Mouse (Mus musculus) liver, embryonic 15.5 days (tissue): ENCODE measurements around the gene Efna2. TPM values are rescaled to one million over a fixed set of nuclear protein-coding genes. Genes with fewer than 3 reads are reported as not detected.

Source experiments
- ATAC-seq: fragments of 200-750 bp; cut with Nextera tagmentation; 2 replicates; pipeline ENCODE4 v1.8.0; 2017; ENCODE audit warnings: moderate number of reproducible peaks, mild to moderate bottlenecking, moderate library complexity; ENCODE audit not compliant: insufficient read depth
- H3K27ac ChIP-seq: fragments of 300-500 bp; sonication (generic); replicated peaks from 2 replicates; pipeline ENCODE4 v1.5.1; 2015; ENCODE audit warnings: mild to moderate bottlenecking, inconsistent platforms
- H3K27me3 ChIP-seq: fragments of 300-500 bp; sonication (generic); 2 replicates; pipeline ENCODE4 v1.6.1; 2015; ENCODE audit warnings: mild to moderate bottlenecking, inconsistent platforms
- H3K36me3 ChIP-seq: fragments of 300-500 bp; sonication (generic); replicated peaks from 2 replicates; pipeline ENCODE4 v1.6.1; 2015; ENCODE audit warnings: moderate library complexity, mild to moderate bottlenecking, inconsistent platforms
- H3K4me1 ChIP-seq: fragments of 300-500 bp; sonication (generic); replicated peaks from 2 replicates; pipeline ENCODE4 v1.6.1; 2015; ENCODE audit warnings: inconsistent platforms
- H3K4me2 ChIP-seq: fragments of 300-500 bp; sonication (generic); 2 replicates; pipeline ENCODE4 v1.6.1; 2015; ENCODE audit warnings: moderate library complexity, mild to moderate bottlenecking, inconsistent platforms
- H3K4me3 ChIP-seq: fragments of 300-500 bp; sonication (generic); replicated peaks from 2 replicates; pipeline ENCODE4 v1.5.1; 2015; ENCODE audit warnings: mild to moderate bottlenecking, inconsistent platforms
- H3K9ac ChIP-seq: fragments of 300-500 bp; sonication (generic); 2 replicates; pipeline ENCODE4 v1.6.1; 2015; ENCODE audit warnings: moderate library complexity, mild to moderate bottlenecking, inconsistent platforms
- H3K9me3 ChIP-seq: fragments of 300-500 bp; sonication (generic); replicated peaks from 2 replicates; pipeline ENCODE4 v1.6.1; 2016; ENCODE audit warnings: inconsistent platforms
- WGBS: fragments of 180-500 bp; shearing (Covaris S2); methylation state at CpG from one replicate; pipeline ENCODE4 v1.1.7; 2015; ENCODE audit warnings: mixed read lengths; ENCODE audit not compliant: insufficient replicate concordance; 5-methylcytosine and 5-hydroxymethylcytosine counted together
- polyA plus RNA-seq: library from polyadenylated mRNA; unstranded; fragments of >200 nt; fragmentation: Nextera tagmentation; extraction: Ambion mirVana; gene quantifications from 2 replicates; pipeline ENCODE4 v1.2.1, GENCODE M21; 2015

The Efna2 gene
- polyA plus RNA-seq, 1 experiment from 2014 or later, result 0.61 TPM

- peaks cover 53% of the 10 kb centered on the region for H3K36me3 ChIP-seq
- no peak overlapping the region for H3K4me3 ChIP-seq
- H3K27me3 ChIP-seq, result no peaks in the 10 kb centered on the region
- no peak overlapping the region for H3K4me2 ChIP-seq
- ATAC-seq, result no peak
- H3K9ac ChIP-seq, result no peak overlapping the region
- no peaks in the 10 kb centered on the region for H3K9me3 ChIP-seq
- 70% methylated on average over 15 of the region's 15 CpGs for WGBS
- H3K27ac ChIP-seq, result peak overlapping the region; percentile 85; the same call in 1 of the 2 replicates
- peaks cover 97% of the 10 kb centered on the region for H3K4me1 ChIP-seq
These were observed 21.9 kb upstream of the Efna2 start for GRCm38 (mm10) chr10:80157141-80157929.

GRCm38 (mm10) chr10:80158307-80158986, 20.8 kb upstream of the Efna2 start:
- Histone ChIP-seq H3K4me1 (peaks cover 97% of the 10 kb centered on the region), H3K9ac (peak overlapping the region; percentile 50; the same call in 1 of the 2 replicates), H3K36me3 (peaks cover 43% of the 10 kb centered on the region), H3K4me3 (peak overlapping the region; percentile 64; the same call in 1 of the 2 replicates), H3K27ac (peak overlapping the region; percentile 85), H3K9me3 (no peaks in the 10 kb centered on the region), H3K27me3 (no peaks in the 10 kb centered on the region), H3K4me2 (peak overlapping the region; percentile 97)
- no peak for ATAC-seq
- 9% methylated on average over 18 of the region's 18 CpGs for WGBS

GRCm38 (mm10) chr10:80159021-80159560, 20.2 kb upstream of the Efna2 start:
- ATAC-seq, result peak; percentile 0; the same call in 1 of the 2 replicates
- H3K27ac ChIP-seq, result peak overlapping the region; percentile 85
- no peaks in the 10 kb centered on the region for H3K9me3 ChIP-seq
- peaks cover 5% of the 10 kb centered on the region; the same call in 1 of the 2 replicates for H3K27me3 ChIP-seq
- peaks cover 96% of the 10 kb centered on the region for H3K4me1 ChIP-seq
- H3K4me3 ChIP-seq, result peak overlapping the region; percentile 64
- 20% methylated on average over 12 of the region's 12 CpGs for WGBS
- H3K9ac ChIP-seq, result peak overlapping the region; percentile 50
- H3K36me3 ChIP-seq, result peaks cover 37% of the 10 kb centered on the region
- H3K4me2 ChIP-seq, result peak overlapping the region; percentile 97

- peak overlapping the region; percentile 64 for H3K4me3 ChIP-seq
- H3K9ac ChIP-seq, result peak overlapping the region; percentile 50
- H3K4me1 ChIP-seq, result peaks cover 96% of the 10 kb centered on the region
- peak overlapping the region; percentile 94 for H3K27ac ChIP-seq
- H3K36me3 ChIP-seq, result peaks cover 30% of the 10 kb centered on the region
- peaks cover 8% of the 10 kb centered on the region; the same call in 1 of the 2 replicates for H3K27me3 ChIP-seq
- no peaks in the 10 kb centered on the region for H3K9me3 ChIP-seq
- H3K4me2 ChIP-seq, result peak overlapping the region; percentile 97
- ATAC-seq, result peak; percentile 80
- WGBS, result under 1% methylated on average over 55 of the region's 55 CpGs
These were observed 19.5 kb upstream of the Efna2 start for GRCm38 (mm10) chr10:80159561-80160454.

- peak overlapping the region; percentile 94 for H3K27ac ChIP-seq
- H3K27me3 ChIP-seq, result peaks cover 8% of the 10 kb centered on the region; the same call in 1 of the 2 replicates
- WGBS, result 1% methylated on average over 33 of the region's 33 CpGs
- H3K9me3 ChIP-seq, result no peaks in the 10 kb centered on the region
- peak overlapping the region; percentile 48 for H3K9ac ChIP-seq
- peak overlapping the region; percentile 64 for H3K4me3 ChIP-seq
- peaks cover 96% of the 10 kb centered on the region for H3K4me1 ChIP-seq
- H3K4me2 ChIP-seq, result peak overlapping the region; percentile 97
- ATAC-seq, result peak; percentile 35
- peaks cover 21% of the 10 kb centered on the region for H3K36me3 ChIP-seq
These were observed 18.6 kb upstream of the Efna2 start for GRCm38 (mm10) chr10:80160455-80161371.

- no peak for ATAC-seq
- H3K27me3 ChIP-seq, result peaks cover 8% of the 10 kb centered on the region; the same call in 1 of the 2 replicates
- H3K4me3 ChIP-seq, result peak overlapping the region; percentile 64
- peaks cover 11% of the 10 kb centered on the region for H3K36me3 ChIP-seq
- peak overlapping the region; percentile 94 for H3K27ac ChIP-seq
- 23% methylated on average over 7 of the region's 7 CpGs for WGBS
- peak overlapping the region; percentile 97 for H3K4me2 ChIP-seq
- H3K9ac ChIP-seq, result peak overlapping the region; percentile 48
- H3K4me1 ChIP-seq, result peaks cover 96% of the 10 kb centered on the region
- no peaks in the 10 kb centered on the region for H3K9me3 ChIP-seq
These were observed 17.6 kb upstream of the Efna2 start for GRCm38 (mm10) chr10:80161522-80162242.

GRCm38 (mm10) chr10:80162243-80162608, 17.1 kb upstream of the Efna2 start:
- Histone ChIP-seq H3K9ac (no peak overlapping the region), H3K27ac (peak overlapping the region; percentile 94), H3K4me3 (no peak overlapping the region), H3K9me3 (no peaks in the 10 kb centered on the region), H3K4me2 (peak overlapping the region; percentile 97), H3K36me3 (peaks cover 6% of the 10 kb centered on the region), H3K27me3 (peaks cover 8% of the 10 kb centered on the region; the same call in 1 of the 2 replicates), H3K4me1 (peaks cover 96% of the 10 kb centered on the region)
- 63% methylated on average over 3 of the region's 3 CpGs for WGBS
- ATAC-seq, result no peak

- WGBS, result 60% methylated on average over 6 of the region's 6 CpGs
- Histone ChIP-seq H3K27ac (peak overlapping the region; percentile 94), H3K9ac (no peak overlapping the region), H3K4me1 (peaks cover 92% of the 10 kb centered on the region), H3K4me3 (no peak overlapping the region), H3K4me2 (peak overlapping the region; percentile 97; the same call in 1 of the 2 replicates), H3K36me3 (no peaks in the 10 kb centered on the region), H3K9me3 (no peaks in the 10 kb centered on the region), H3K27me3 (peaks cover 8% of the 10 kb centered on the region; the same call in 1 of the 2 replicates)
- no peak for ATAC-seq
These were observed 16.5 kb upstream of the Efna2 start for GRCm38 (mm10) chr10:80162716-80163299.

- H3K4me2 ChIP-seq, result peak overlapping the region; percentile 97
- no peak overlapping the region for H3K27ac ChIP-seq
- no peak for ATAC-seq
- H3K4me3 ChIP-seq, result no peak overlapping the region
- H3K9ac ChIP-seq, result no peak overlapping the region
- H3K4me1 ChIP-seq, result peaks cover 87% of the 10 kb centered on the region
- WGBS, result 70% methylated on average over 8 of the region's 8 CpGs
- no peaks in the 10 kb centered on the region for H3K36me3 ChIP-seq
- H3K27me3 ChIP-seq, result peaks cover 8% of the 10 kb centered on the region; the same call in 1 of the 2 replicates
- H3K9me3 ChIP-seq, result no peaks in the 10 kb centered on the region
These were observed 15.6 kb upstream of the Efna2 start for GRCm38 (mm10) chr10:80163721-80164120.
